In genomic region chr7:118972306-118972705, GRCm38 (mm10) we compare ENCODE assay signal across 10 mouse cellular contexts. TPM values are rescaled to one million over a fixed set of nuclear protein-coding genes. Genes with fewer than 3 reads are reported as not detected.
A peak's percentile ranks its signal among the peaks of the same experiment; 100 is the strongest.
DNase-seq lines count a peak whose midpoint lies in the region; ATAC-seq lines count a peak whose summit lies in the region.
"Had no signal": no experiment of that assay in that cellular context is flagged by ENCODE, and none has a peak within 500 bp of the region (broad histone marks: within the 10 kb centered on the region; RNA-seq: fewer than 3 reads in every experiment).

No protein-coding gene starts in this region.

- H3K27ac ChIP-seq in forebrain, embryonic 13.5 days, result peak overlapping the region; percentile 6; the same call in 1 of the 2 replicates
- H3K27ac ChIP-seq in forebrain, embryonic 10.5 days, result no peak overlapping the region
- peak overlapping the region; percentile 52; the same call in 1 of the 2 replicates for H3K27ac ChIP-seq in hindbrain, embryonic 12.5 days
- no peak overlapping the region for H3K27ac ChIP-seq in neural tube, embryonic 12.5 days
- H3K27ac ChIP-seq: kidney, embryonic 15.5 days; limb, embryonic 15.5 days had no signal

- H3K4me1 ChIP-seq in forebrain, embryonic 13.5 days, result peaks cover 25% of the 10 kb centered on the region
- H3K4me1 ChIP-seq in forebrain, embryonic 10.5 days, result peaks cover 28% of the 10 kb centered on the region
- H3K4me1 ChIP-seq in hindbrain, embryonic 12.5 days, result peaks cover 40% of the 10 kb centered on the region
- peaks cover 29% of the 10 kb centered on the region for H3K4me1 ChIP-seq in neural tube, embryonic 12.5 days

- peak; percentile 12; the same call in 1 of the 2 replicates for ATAC-seq in forebrain, embryonic 13.5 days
- peak; percentile 43 for ATAC-seq in hindbrain, embryonic 12.5 days (ENCODE audit: low FRiP score)
- ATAC-seq in neural tube, embryonic 12.5 days (ENCODE audit: low FRiP score, low read depth), result peak; percentile 38; the same call in 1 of the 2 replicates
- ATAC-seq in erythroblast, adult 5-6 weeks (replicated peaks; ENCODE audit: low FRiP score, poor library complexity, severe bottlenecking), result no peak

- H3K27me3 ChIP-seq in forebrain, embryonic 13.5 days, result no peaks in the 10 kb centered on the region
- H3K27me3 ChIP-seq in forebrain, embryonic 10.5 days (ENCODE audit: poor library complexity, severe bottlenecking), result no peaks in the 10 kb centered on the region
- H3K27me3 ChIP-seq in hindbrain, embryonic 12.5 days, result no peaks in the 10 kb centered on the region
- no peaks in the 10 kb centered on the region for H3K27me3 ChIP-seq in neural tube, embryonic 12.5 days (replicated peaks)
- H3K27me3 ChIP-seq: kidney, embryonic 15.5 days; limb, embryonic 15.5 days had no signal

- H3K4me2 ChIP-seq in forebrain, embryonic 13.5 days, result no peak overlapping the region
- H3K4me2 ChIP-seq in hindbrain, embryonic 12.5 days (replicated peaks), result no peak overlapping the region
- no peak overlapping the region for H3K4me2 ChIP-seq in neural tube, embryonic 12.5 days (replicated peaks)
- H3K4me2 ChIP-seq: kidney, embryonic 15.5 days; limb, embryonic 15.5 days had no signal

- DNase-seq in forebrain, embryonic 10.5 days (ENCODE audit: extremely low spot score, low spot score), result no peak
- DNase-seq in adrenal gland, postnatal 36 days, result peak; percentile 69 to 78
- DNase-seq in kidney, postnatal 4 days, result no peak
- DNase-seq: lung, postnatal 10 days had no signal

- WGBS in forebrain, embryonic 13.5 days, result 60% methylated on average over 5 of the region's 5 CpGs
- 77% methylated on average over 5 of the region's 5 CpGs for WGBS in forebrain, embryonic 10.5 days
- 44% methylated on average over 5 of the region's 5 CpGs for WGBS in hindbrain, embryonic 12.5 days
- WGBS in neural tube, embryonic 12.5 days, result 49% methylated on average over 5 of the region's 5 CpGs

- no peak overlapping the region for H3K9ac ChIP-seq in forebrain, embryonic 13.5 days
- no peak overlapping the region for H3K9ac ChIP-seq in hindbrain, embryonic 12.5 days
- H3K9ac ChIP-seq in neural tube, embryonic 12.5 days, result no peak overlapping the region
- H3K9ac ChIP-seq: kidney, embryonic 15.5 days; limb, embryonic 15.5 days had no signal

- H3K9me3 ChIP-seq in forebrain, embryonic 13.5 days (replicated peaks), result no peaks in the 10 kb centered on the region
- H3K9me3 ChIP-seq in forebrain, embryonic 10.5 days, result no peaks in the 10 kb centered on the region
- H3K9me3 ChIP-seq in hindbrain, embryonic 12.5 days (replicated peaks), result no peaks in the 10 kb centered on the region
- no peaks in the 10 kb centered on the region for H3K9me3 ChIP-seq in neural tube, embryonic 12.5 days
- H3K9me3 ChIP-seq: kidney, embryonic 15.5 days; limb, embryonic 15.5 days had no signal

- H3K36me3 ChIP-seq in forebrain, embryonic 13.5 days (ENCODE audit: poor library complexity, severe bottlenecking), result peaks cover 54% of the 10 kb centered on the region
- peaks cover 84% of the 10 kb centered on the region for H3K36me3 ChIP-seq in forebrain, embryonic 10.5 days (replicated peaks)
- peaks cover 31% of the 10 kb centered on the region for H3K36me3 ChIP-seq in hindbrain, embryonic 12.5 days
- peaks cover 33% of the 10 kb centered on the region for H3K36me3 ChIP-seq in neural tube, embryonic 12.5 days

- H3K4me3 ChIP-seq in forebrain, embryonic 13.5 days, result no peak overlapping the region
- H3K4me3 ChIP-seq in forebrain, embryonic 10.5 days, result no peak overlapping the region
- H3K4me3 ChIP-seq in hindbrain, embryonic 12.5 days, result no peak overlapping the region
- H3K4me3 ChIP-seq in neural tube, embryonic 12.5 days, result no peak overlapping the region
- H3K4me3 ChIP-seq: kidney, embryonic 15.5 days; limb, embryonic 15.5 days had no signal

RNA-seq across cellular contexts. Expression of gene Gprc5b, which starts 22.7 kb away (rescaled TPM):
- 8.4 and 9.7 TPM in 2 replicates for polyA plus RNA-seq in forebrain, embryonic 13.5 days (2015; fragmentation: Nextera tagmentation; extraction: Ambion mirVana)
- 9.0 and 12.2 TPM in 2 replicates for polyA plus RNA-seq in forebrain, embryonic 10.5 days (2016; fragmentation: Nextera tagmentation; extraction: Ambion mirVana)
- 100 to 1,000 TPM; 111 to 184 TPM for total RNA-seq in adrenal gland, postnatal 36 days (2021)
- polyA plus RNA-seq in hindbrain, embryonic 12.5 days (2016; fragmentation: Nextera tagmentation; extraction: Ambion mirVana), result 12.9 and 13.2 TPM in 2 replicates
- polyA plus RNA-seq in neural tube, embryonic 12.5 days (2016; fragmentation: Nextera tagmentation; extraction: Ambion mirVana), result 10.3 and 14.4 TPM in 2 replicates
- not detected in 2 replicates for total RNA-seq in erythroblast, adult 5-6 weeks (2015; ENCODE audit: low replicate concordance)
- not detected in 2 replicates for total RNA-seq in erythroblast, adult 5-6 weeks (2017; ENCODE audit: low replicate concordance)

Comparison
In these comparisons a context has a peak if more than half of its experiments do, and no peak if none do; other contexts are left out.
1. H3K27ac ChIP-seq: peak in forebrain, embryonic 13.5 days (single experiment) and hindbrain, embryonic 12.5 days (single experiment); none in forebrain, embryonic 10.5 days (single experiment) and neural tube, embryonic 12.5 days (single experiment).
2. DNase-seq: peak in adrenal gland, postnatal 36 days (2 of 2); none in forebrain, embryonic 10.5 days (single experiment) and kidney, postnatal 4 days (0 of 2).